8 mouse cellular contexts compared by ENCODE assay signal in the genomic region with DNA sequence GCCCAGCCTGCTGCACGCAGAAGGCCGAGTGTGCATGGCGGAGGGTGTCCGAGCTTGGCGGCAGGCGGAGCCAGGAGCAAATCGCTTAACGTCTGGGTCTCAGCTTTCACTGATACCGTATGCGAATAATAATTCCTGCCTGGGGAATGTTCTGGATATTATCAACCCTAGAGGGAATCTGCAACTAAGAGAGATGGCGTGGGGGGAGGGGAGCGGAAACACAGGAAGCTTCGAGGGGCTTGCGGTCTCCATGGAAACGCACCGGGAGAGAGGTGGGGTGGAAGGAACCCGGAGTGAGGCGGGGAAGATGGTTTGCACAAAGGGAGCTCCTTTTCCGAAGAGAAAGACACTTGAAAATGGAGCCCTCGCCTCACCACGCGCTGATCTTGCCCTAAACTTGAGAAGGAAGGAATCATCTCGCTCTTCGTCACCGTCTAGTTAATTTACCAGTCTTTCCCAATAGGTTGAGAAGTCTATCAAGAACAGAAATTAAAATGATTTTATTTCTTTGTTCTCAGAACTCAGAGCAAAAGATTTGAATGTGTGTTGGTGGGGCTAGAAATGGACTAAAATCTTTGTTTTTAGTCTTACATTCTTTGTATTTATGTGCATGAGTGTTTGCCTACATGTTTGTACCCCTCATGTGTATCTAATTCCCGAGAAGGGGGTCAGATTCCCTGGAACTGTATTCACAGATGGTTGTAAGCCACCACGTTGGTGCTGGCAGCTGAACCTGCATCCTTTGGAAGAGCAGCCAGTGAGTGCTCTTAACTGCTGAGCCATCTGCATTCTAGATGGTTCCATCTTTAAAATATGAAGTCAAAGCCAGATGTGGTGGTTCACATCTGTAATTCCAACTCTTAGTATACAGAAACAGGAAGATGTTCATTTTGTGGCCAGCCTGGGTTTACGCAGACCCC. TPM values are rescaled to one million over a fixed set of nuclear protein-coding genes. Genes with fewer than 3 reads are reported as not detected.
A peak's percentile ranks its signal among the peaks of the same experiment; 100 is the strongest.
DNase-seq lines count a peak whose midpoint lies in the region; ATAC-seq and TF ChIP-seq lines count a peak whose summit lies in the region.

No protein-coding gene starts in this region.

- no peaks in the 10 kb centered on the region for H3K27me3 ChIP-seq in kidney, postnatal 0 days (ENCODE audit: insufficient read depth, low read length)
- peaks cover 33% of the 10 kb centered on the region for H3K27me3 ChIP-seq in liver, embryonic 13.5 days
- H3K27me3 ChIP-seq in neural tube, embryonic 14.5 days (ENCODE audit: control insufficient read depth, insufficient read depth, low read length), result no peaks in the 10 kb centered on the region

- WGBS in kidney, postnatal 0 days, result 9% methylated on average over 28 of the region's 28 CpGs
- WGBS in liver, embryonic 13.5 days (ENCODE audit: insufficient replicate concordance), result 12% methylated on average over 28 of the region's 28 CpGs
- 5% methylated on average over 28 of the region's 28 CpGs for WGBS in neural tube, embryonic 14.5 days

- peak overlapping the region; percentile 51 for H3K27ac ChIP-seq in kidney, postnatal 0 days
- H3K27ac ChIP-seq in liver, embryonic 13.5 days, result no peak overlapping the region
- peak overlapping the region; percentile 90 for H3K27ac ChIP-seq in neural tube, embryonic 14.5 days (ENCODE audit: low read depth, low read length)

- peak; percentile 64 for DNase-seq in adrenal gland, postnatal 10 days
- DNase-seq in adrenal gland, postnatal 4 days (ENCODE audit: low spot score in 2 of 2), result no peak
- DNase-seq in cerebellum, postnatal 36 days, result peak; percentile 12 to 14
- DNase-seq in kidney, postnatal 0 days (ENCODE audit: low spot score), result peak; percentile 95
- DNase-seq in liver, embryonic 13.5 days, result no peak
- DNase-seq in thymus, postnatal 4 days, result peak; percentile 64

- no peak for TF ChIP-seq CTCF in kidney, postnatal 0 days (IDR thresholded peaks at IDR 0.05; ENCODE audit: low read depth)

- peak overlapping the region; percentile 52 for H3K4me2 ChIP-seq in kidney, postnatal 0 days (ENCODE audit: low read length)
- peak overlapping the region; percentile 49 for H3K4me2 ChIP-seq in liver, embryonic 13.5 days
- H3K4me2 ChIP-seq in neural tube, embryonic 14.5 days (ENCODE audit: low read depth, low read length), result peak overlapping the region; percentile 40

- ATAC-seq in granulocyte monocyte progenitor cell, adult 5-6 weeks (replicated peaks; ENCODE audit: poor library complexity, severe bottlenecking), result peak; percentile 40
- ATAC-seq in kidney, postnatal 0 days (replicated peaks; ENCODE audit: low FRiP score, low read depth), result no peak
- ATAC-seq in liver, embryonic 13.5 days (ENCODE audit: low read depth), result no peak
- peak; percentile 87 for ATAC-seq in neural tube, embryonic 14.5 days (ENCODE audit: low read depth)

- H3K9me3 ChIP-seq in kidney, postnatal 0 days (replicated peaks; ENCODE audit: low read length), result no peaks in the 10 kb centered on the region
- H3K9me3 ChIP-seq in liver, embryonic 13.5 days (replicated peaks), result no peaks in the 10 kb centered on the region
- no peaks in the 10 kb centered on the region for H3K9me3 ChIP-seq in neural tube, embryonic 14.5 days (ENCODE audit: control insufficient read depth, low read length)

- 0 out of 2 replicates have a peak overlapping the region, but pooled peaks have one; percentile 9 for H3K9ac ChIP-seq in kidney, postnatal 0 days (ENCODE audit: low read depth, low read length)
- H3K9ac ChIP-seq in liver, embryonic 13.5 days, result no peak overlapping the region
- peak overlapping the region; percentile 39; the same call in 1 of the 2 replicates for H3K9ac ChIP-seq in neural tube, embryonic 14.5 days (replicated peaks; ENCODE audit: low read depth, low read length)

- H3K4me3 ChIP-seq in kidney, postnatal 0 days (replicated peaks; ENCODE audit: low read depth, low read length), result peak overlapping the region; percentile 14; the same call in 1 of the 2 replicates
- peak overlapping the region; percentile 16 for H3K4me3 ChIP-seq in liver, embryonic 13.5 days (replicated peaks)
- H3K4me3 ChIP-seq in neural tube, embryonic 14.5 days (ENCODE audit: low read depth, low read length), result no peak overlapping the region

- peaks cover 11% of the 10 kb centered on the region; the same call in 1 of the 2 replicates for H3K4me1 ChIP-seq in kidney, postnatal 0 days (replicated peaks; ENCODE audit: insufficient read depth, low read length)
- H3K4me1 ChIP-seq in liver, embryonic 13.5 days (replicated peaks), result peaks cover 22% of the 10 kb centered on the region
- peaks cover 33% of the 10 kb centered on the region for H3K4me1 ChIP-seq in neural tube, embryonic 14.5 days (ENCODE audit: control insufficient read depth, insufficient read depth, low read length)

- H3K36me3 ChIP-seq in kidney, postnatal 0 days (ENCODE audit: insufficient read depth, low read length), result no peaks in the 10 kb centered on the region
- no peaks in the 10 kb centered on the region for H3K36me3 ChIP-seq in liver, embryonic 13.5 days
- no peaks in the 10 kb centered on the region for H3K36me3 ChIP-seq in neural tube, embryonic 14.5 days (ENCODE audit: control insufficient read depth, insufficient read depth, low read length)

RNA-seq across cellular contexts. Expression of a gene that starts 22.8 kb away (rescaled TPM):
- 1 to 10 TPM; 2.7 to 5.9 TPM for total RNA-seq in adrenal gland, postnatal 10 days (2021)
- 1 to 10 TPM; 6.9 to 7.6 TPM for total RNA-seq in adrenal gland, postnatal 4 days (2021)
- not detected in 2 replicates for total RNA-seq in granulocyte monocyte progenitor cell, adult 5-6 weeks (2014; fragmentation: Nextera tagmentation)
- not detected in 2 replicates for total RNA-seq in granulocyte monocyte progenitor cell, adult 5-6 weeks (2017)
- polyA plus RNA-seq in kidney, postnatal 0 days (2015; fragmentation: Nextera tagmentation; extraction: Ambion mirVana), result 0.66 and 0.70 TPM in 2 replicates
- polyA plus RNA-seq in liver, embryonic 13.5 days (2015; fragmentation: Nextera tagmentation; extraction: Ambion mirVana), result 0.20 and 0.53 TPM in 2 replicates
- 6.0 and 7.7 TPM in 2 replicates for polyA plus RNA-seq in neural tube, embryonic 14.5 days (2014; fragmentation: Nextera tagmentation; extraction: Ambion mirVana)

RNA-seq across cellular contexts. Expression of a gene that starts 32.5 kb away (rescaled TPM):
- total RNA-seq in adrenal gland, postnatal 10 days (2021), result 10 to 100 TPM; 56.1 to 61.8 TPM
- 10 to 100 TPM; 58.6 to 59.5 TPM for total RNA-seq in adrenal gland, postnatal 4 days (2021)
- total RNA-seq in granulocyte monocyte progenitor cell, adult 5-6 weeks (2014; fragmentation: Nextera tagmentation), result 5.2 and 17.3 TPM in 2 replicates
- total RNA-seq in granulocyte monocyte progenitor cell, adult 5-6 weeks (2017), result 13.0 and 25.6 TPM in 2 replicates
- 66.6 and 66.8 TPM in 2 replicates for polyA plus RNA-seq in kidney, postnatal 0 days (2015; fragmentation: Nextera tagmentation; extraction: Ambion mirVana)
- polyA plus RNA-seq in liver, embryonic 13.5 days (2015; fragmentation: Nextera tagmentation; extraction: Ambion mirVana), result 30.8 and 32.6 TPM in 2 replicates
- polyA plus RNA-seq in neural tube, embryonic 14.5 days (2014; fragmentation: Nextera tagmentation; extraction: Ambion mirVana), result 44.1 and 45.0 TPM in 2 replicates

RNA-seq across cellular contexts. Expression of a gene that starts 46.4 kb away (rescaled TPM):
- total RNA-seq in adrenal gland, postnatal 10 days (2021), result 10 to 100 TPM; 18.2 to 20.5 TPM
- total RNA-seq in adrenal gland, postnatal 4 days (2021), result 10 to 100 TPM; 25.0 to 31.1 TPM
- total RNA-seq in granulocyte monocyte progenitor cell, adult 5-6 weeks (2014; fragmentation: Nextera tagmentation), result 1.8 and 4.2 TPM in 2 replicates
- 0.30 and 0.46 TPM in 2 replicates for total RNA-seq in granulocyte monocyte progenitor cell, adult 5-6 weeks (2017)
- polyA plus RNA-seq in kidney, postnatal 0 days (2015; fragmentation: Nextera tagmentation; extraction: Ambion mirVana), result 60.4 and 61.1 TPM in 2 replicates
- 10.4 and 12.4 TPM in 2 replicates for polyA plus RNA-seq in liver, embryonic 13.5 days (2015; fragmentation: Nextera tagmentation; extraction: Ambion mirVana)
- 21.7 and 37.4 TPM in 2 replicates for polyA plus RNA-seq in neural tube, embryonic 14.5 days (2014; fragmentation: Nextera tagmentation; extraction: Ambion mirVana)

RNA-seq across cellular contexts. Expression of a gene that starts 59.5 kb away (rescaled TPM):
- 10 to 100 TPM; 29.5 to 35.4 TPM for total RNA-seq in adrenal gland, postnatal 10 days (2021)
- total RNA-seq in adrenal gland, postnatal 4 days (2021), result 10 to 100 TPM; 37.0 to 37.4 TPM
- total RNA-seq in granulocyte monocyte progenitor cell, adult 5-6 weeks (2014; fragmentation: Nextera tagmentation), result 11.6 and 17.4 TPM in 2 replicates
- 20.8 and 20.9 TPM in 2 replicates for total RNA-seq in granulocyte monocyte progenitor cell, adult 5-6 weeks (2017)
- polyA plus RNA-seq in kidney, postnatal 0 days (2015; fragmentation: Nextera tagmentation; extraction: Ambion mirVana), result 7.4 and 7.5 TPM in 2 replicates
- polyA plus RNA-seq in liver, embryonic 13.5 days (2015; fragmentation: Nextera tagmentation; extraction: Ambion mirVana), result 2.1 and 2.7 TPM in 2 replicates
- polyA plus RNA-seq in neural tube, embryonic 14.5 days (2014; fragmentation: Nextera tagmentation; extraction: Ambion mirVana), result 42.7 and 48.5 TPM in 2 replicates

Comparison
In these comparisons a context has a peak if more than half of its experiments do, and no peak if none do; other contexts are left out.
1. DNase-seq: peak in adrenal gland, postnatal 10 days (single experiment), cerebellum, postnatal 36 days (2 of 2), kidney, postnatal 0 days (single experiment) and thymus, postnatal 4 days (single experiment); none in adrenal gland, postnatal 4 days (0 of 2) and liver, embryonic 13.5 days (single experiment).
2. ATAC-seq: peak in granulocyte monocyte progenitor cell, adult 5-6 weeks (single experiment) and neural tube, embryonic 14.5 days (single experiment); none in kidney, postnatal 0 days (single experiment) and liver, embryonic 13.5 days (single experiment).
3. Peak in every context shown above with its lines, with median percentiles within 50 percentile points of each other: H3K4me2 ChIP-seq.